Mouse (Mus musculus) midbrain, embryonic 11.5 days (tissue): ENCODE data around the gene Ing4. TPM values are rescaled to one million over a fixed set of nuclear protein-coding genes. Genes with fewer than 3 reads are reported as not detected.
"Not testable (repeated sequence)": the region's sequence is repeated elsewhere in the genome, so short reads cannot be mapped to it uniquely, and the experiment has no call there.

Experiments used
- ATAC-seq: fragments of 200-750 bp; cut with Nextera tagmentation; 2 replicates; pipeline ENCODE4 v1.8.0; 2017; ENCODE audit warnings: moderate TSS enrichment, moderate library complexity; ENCODE audit not compliant: low FRiP score
- DNase-seq: peaks from one replicate; pipeline ENCODE4 v3.0.0; 2015; ENCODE audit warnings: low spot score; ENCODE audit errors: missing footprints
- H3K27ac ChIP-seq: fragments of 300-500 bp; sonication (generic); 2 replicates; pipeline ENCODE4 v1.5.1; 2014; ENCODE audit warnings: low read depth, low read length
- H3K27me3 ChIP-seq: fragments of 300-500 bp; sonication (generic); 2 replicates; pipeline ENCODE4 v1.6.1; 2014; ENCODE audit warnings: mild to moderate bottlenecking, low read length, moderate library complexity, mixed read lengths; ENCODE audit not compliant: control insufficient read depth, insufficient read depth
- H3K36me3 ChIP-seq: fragments of 300-500 bp; sonication (generic); 2 replicates; pipeline ENCODE4 v1.6.1; 2014; ENCODE audit warnings: mild to moderate bottlenecking, low read length, moderate library complexity, mixed read lengths; ENCODE audit not compliant: control insufficient read depth, insufficient read depth
- H3K4me1 ChIP-seq: fragments of 300-500 bp; sonication (generic); 2 replicates; pipeline ENCODE4 v1.6.1; 2014; ENCODE audit warnings: low read length; ENCODE audit not compliant: control insufficient read depth, insufficient read depth
- H3K4me2 ChIP-seq: fragments of 300-500 bp; sonication (generic); 2 replicates; pipeline ENCODE4 v1.6.1; 2014; ENCODE audit warnings: mild to moderate bottlenecking, moderate library complexity
- H3K4me3 ChIP-seq: fragments of 300-500 bp; sonication (generic); 2 replicates; pipeline ENCODE4 v1.5.1; 2014; ENCODE audit warnings: low read depth, low read length
- H3K9ac ChIP-seq: fragments of 300-500 bp; sonication (generic); 2 replicates; pipeline ENCODE4 v1.6.1; 2014; ENCODE audit warnings: low read length
- H3K9me3 ChIP-seq: fragments of 300-500 bp; sonication (generic); 2 replicates; pipeline ENCODE4 v1.6.1; 2016; ENCODE audit warnings: low read length; ENCODE audit not compliant: control insufficient read depth
- WGBS: fragments of 180-500 bp; shearing (Covaris S2); extraction: QIAGEN DNeasy Blood & Tissue Kit; methylation state at CpG from one replicate; pipeline ENCODE4 v1.1.7; 2014; 5-methylcytosine and 5-hydroxymethylcytosine counted together
- polyA plus RNA-seq: library from polyadenylated mRNA; unstranded; fragments of >200 nt; fragmentation: Nextera tagmentation; extraction: Ambion mirVana; gene quantifications from 2 replicates; pipeline ENCODE4 v1.2.1, GENCODE M21; 2014

Ing4 gene
- polyA plus RNA-seq, 1 experiment from 2014 or later = 146 TPM

DNA sequence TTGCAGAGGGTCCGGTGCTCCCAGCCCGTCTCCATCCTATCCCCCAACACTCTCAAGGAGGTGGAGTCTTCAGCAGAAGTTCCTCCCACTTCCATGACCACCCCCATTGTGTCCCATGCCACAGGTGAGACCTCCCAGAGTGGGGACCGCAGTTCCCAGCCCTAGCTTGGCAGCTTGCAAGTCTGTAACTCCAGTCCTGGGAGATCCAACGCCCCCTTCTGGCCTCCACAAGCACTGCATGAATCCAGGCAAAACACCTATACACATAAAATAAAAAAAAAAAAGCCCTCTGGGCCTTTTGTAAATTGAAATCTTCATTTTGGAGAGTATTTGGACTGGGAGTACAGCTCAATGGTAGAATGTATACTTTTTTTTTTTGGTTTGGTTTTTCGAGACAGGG, 11.7 kb downstream of the Ing4 start:
- DNase-seq = no peak

DNA sequence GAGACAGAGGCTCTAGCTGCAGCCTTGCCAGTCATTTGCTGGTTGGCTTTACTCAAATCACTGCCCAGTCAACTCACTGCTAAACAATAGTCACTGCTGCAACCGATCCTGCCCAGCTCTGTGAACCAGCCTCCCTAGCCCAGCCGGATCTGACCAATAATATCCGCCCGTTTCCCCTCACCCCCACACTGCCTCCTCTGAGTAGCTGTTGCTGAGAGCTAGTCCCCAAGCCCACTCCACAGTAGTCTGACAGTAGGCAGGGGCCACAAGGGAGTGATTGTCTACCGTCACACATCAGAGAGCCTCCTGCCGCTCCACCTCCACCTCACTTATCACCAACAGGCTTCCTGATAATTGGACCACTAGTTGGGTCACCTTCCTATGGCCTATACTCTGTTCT, 21.9 kb downstream of the Ing4 start:
- no peak overlapping the region for H3K9ac ChIP-seq
- no peak overlapping the region for H3K4me2 ChIP-seq
- no peaks in the 10 kb centered on the region for H3K9me3 ChIP-seq
- no peak overlapping the region for H3K27ac ChIP-seq
- H3K4me1 ChIP-seq = no peaks in the 10 kb centered on the region; the same call in 1 of the 2 replicates
- DNase-seq (no peak), ATAC-seq (no peak)
- WGBS = 54% methylated on average over 6 of the region's 6 CpGs
- H3K27me3 ChIP-seq = no peaks in the 10 kb centered on the region
- H3K4me3 ChIP-seq = no peak overlapping the region
- no peaks in the 10 kb centered on the region for H3K36me3 ChIP-seq

More for the DNA sequence above, 11.7 kb downstream of the Ing4 start:
- WGBS = 59% methylated on average over 5 of the region's 5 CpGs
- H3K4me1 ChIP-seq = no peaks in the 10 kb centered on the region
- no peak overlapping the region for H3K9ac ChIP-seq
- H3K4me3 ChIP-seq = no peak overlapping the region
- H3K36me3 ChIP-seq = peaks cover 19% of the 10 kb centered on the region
- ATAC-seq = no peak
- no peaks in the 10 kb centered on the region for H3K9me3 ChIP-seq
- H3K27ac ChIP-seq = no peak overlapping the region
- H3K4me2 ChIP-seq = no peak overlapping the region
- H3K27me3 ChIP-seq = no peaks in the 10 kb centered on the region

DNA sequence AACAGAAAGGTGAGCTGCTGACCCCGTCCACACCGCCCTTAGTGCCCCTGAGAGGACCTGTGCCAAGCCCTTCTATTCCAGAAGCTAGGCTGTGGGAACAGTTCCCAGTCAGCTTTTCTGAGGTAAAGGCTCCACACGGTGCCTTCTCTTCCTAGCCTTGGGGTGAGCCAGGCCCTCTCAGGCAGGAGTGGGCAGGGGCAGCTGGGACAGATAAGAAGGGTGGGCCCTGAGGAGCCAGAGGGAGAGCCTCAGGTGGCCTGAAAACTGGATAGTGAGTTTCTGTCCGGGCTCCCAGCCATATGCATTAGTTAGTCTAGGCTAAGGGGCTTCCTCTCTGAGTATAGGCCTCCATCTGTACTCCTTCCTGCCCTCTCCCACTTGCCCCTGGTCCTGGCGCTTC, 23.0 kb downstream of the Ing4 start:
- Histone ChIP-seq H3K27me3 (no peaks in the 10 kb centered on the region), H3K4me2 (no peak overlapping the region), H3K9ac (no peak overlapping the region), H3K36me3 (no peaks in the 10 kb centered on the region), H3K9me3 (no peaks in the 10 kb centered on the region), H3K27ac (no peak overlapping the region), H3K4me3 (no peak overlapping the region), H3K4me1 (no peaks in the 10 kb centered on the region; the same call in 1 of the 2 replicates)
- ATAC-seq (no peak), DNase-seq (no peak)
- WGBS = 86% methylated on average over 5 of the region's 5 CpGs

DNA sequence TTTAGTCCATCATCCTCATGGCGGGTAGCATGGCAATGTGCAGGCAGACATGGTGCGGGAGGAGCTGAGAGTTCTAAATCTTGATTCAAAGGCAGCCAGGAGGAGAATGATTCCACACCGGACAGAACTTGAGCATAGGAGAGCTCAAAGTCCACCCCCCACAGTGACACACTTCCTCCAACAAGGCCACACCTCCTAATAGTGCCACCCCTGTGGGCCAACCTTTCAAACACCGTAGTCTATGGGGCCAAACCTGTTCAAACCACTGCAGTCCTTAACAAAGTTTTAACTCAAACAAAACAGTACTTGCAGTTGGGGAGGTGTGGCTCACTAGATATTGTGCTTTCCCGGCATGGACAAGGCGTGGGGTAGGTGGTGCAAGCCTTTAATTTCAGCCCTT, 24.3 kb downstream of the Ing4 start:
- Histone ChIP-seq H3K27me3 (no peaks in the 10 kb centered on the region), H3K4me3 (no peak overlapping the region), H3K4me2 (no peak overlapping the region), H3K9ac (no peak overlapping the region), H3K27ac (no peak overlapping the region), H3K4me1 (no peaks in the 10 kb centered on the region; the same call in 1 of the 2 replicates), H3K9me3 (no peaks in the 10 kb centered on the region), H3K36me3 (no peaks in the 10 kb centered on the region)
- WGBS = 91% methylated on average over 6 of the region's 6 CpGs
- no peak for ATAC-seq
- no peak for DNase-seq

DNA sequence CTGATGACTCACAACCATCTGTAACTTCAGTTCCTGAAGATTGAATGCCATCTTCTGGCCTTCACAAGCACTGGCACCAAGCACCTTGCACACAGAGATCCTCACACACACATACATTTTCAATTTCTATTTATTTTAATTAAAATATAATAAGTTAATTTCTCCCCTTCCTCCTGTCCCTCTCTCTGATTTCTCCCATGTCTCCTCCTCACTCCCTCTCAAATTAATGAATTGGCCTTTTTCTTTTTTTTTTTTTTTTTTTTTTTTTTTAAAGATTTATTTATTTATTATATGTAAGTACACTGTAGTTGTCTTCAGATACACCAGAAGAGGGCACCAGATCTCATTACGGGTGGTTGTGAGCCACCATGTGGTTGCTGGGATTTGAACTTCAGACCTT, 25.7 kb downstream of the Ing4 start:
- not testable (repeated sequence) for H3K4me2 ChIP-seq, H3K27me3 ChIP-seq, H3K9me3 ChIP-seq, H3K36me3 ChIP-seq, H3K9ac ChIP-seq, H3K4me3 ChIP-seq, H3K4me1 ChIP-seq, H3K27ac ChIP-seq, ATAC-seq
- WGBS = no CpG with 5 or more reads among the region's 1 CpGs
- DNase-seq = peak; percentile 77

DNA sequence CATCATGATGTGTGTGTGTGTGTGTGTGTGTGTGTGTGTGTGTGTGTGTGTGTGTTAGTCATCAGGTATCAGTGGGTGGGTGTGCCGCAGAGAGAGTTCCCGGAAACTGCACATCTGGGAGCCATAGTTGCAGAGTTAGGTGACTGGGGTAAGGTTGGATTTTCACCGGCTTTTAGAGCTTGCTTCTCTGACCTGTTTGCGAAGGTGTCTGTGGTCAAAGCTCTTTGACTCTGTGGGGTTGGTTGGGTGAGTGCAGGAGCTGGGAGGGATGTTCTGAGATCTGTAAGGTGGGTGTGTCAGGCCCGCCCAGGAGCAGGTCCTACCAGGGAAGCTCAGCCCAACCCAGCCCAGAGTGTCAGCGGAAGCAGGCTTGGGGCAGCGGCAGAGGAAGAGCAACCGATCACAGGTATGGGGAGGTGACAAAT, 28.0 kb downstream of the Ing4 start, which contains the start of gene Lpar5:
Gene Lpar5, plus strand, starts transcription at position 350 of the 425 bp plus-strand sequence.
- Histone ChIP-seq H3K4me1 (no peaks in the 10 kb centered on the region), H3K27ac (no peak within 1 kb of the TSS), H3K36me3 (no peaks in the 10 kb centered on the region), H3K4me2 (no peak within 1 kb of the TSS), H3K9ac (no peak within 1 kb of the TSS), H3K9me3 (no peaks in the 10 kb centered on the region), H3K4me3 (no peak within 1 kb of the TSS), H3K27me3 (no peaks in the 10 kb centered on the region)
- DNase-seq = no peak
- 53% methylated on average over 8 of the region's 8 CpGs for WGBS
- ATAC-seq = no peak

DNA sequence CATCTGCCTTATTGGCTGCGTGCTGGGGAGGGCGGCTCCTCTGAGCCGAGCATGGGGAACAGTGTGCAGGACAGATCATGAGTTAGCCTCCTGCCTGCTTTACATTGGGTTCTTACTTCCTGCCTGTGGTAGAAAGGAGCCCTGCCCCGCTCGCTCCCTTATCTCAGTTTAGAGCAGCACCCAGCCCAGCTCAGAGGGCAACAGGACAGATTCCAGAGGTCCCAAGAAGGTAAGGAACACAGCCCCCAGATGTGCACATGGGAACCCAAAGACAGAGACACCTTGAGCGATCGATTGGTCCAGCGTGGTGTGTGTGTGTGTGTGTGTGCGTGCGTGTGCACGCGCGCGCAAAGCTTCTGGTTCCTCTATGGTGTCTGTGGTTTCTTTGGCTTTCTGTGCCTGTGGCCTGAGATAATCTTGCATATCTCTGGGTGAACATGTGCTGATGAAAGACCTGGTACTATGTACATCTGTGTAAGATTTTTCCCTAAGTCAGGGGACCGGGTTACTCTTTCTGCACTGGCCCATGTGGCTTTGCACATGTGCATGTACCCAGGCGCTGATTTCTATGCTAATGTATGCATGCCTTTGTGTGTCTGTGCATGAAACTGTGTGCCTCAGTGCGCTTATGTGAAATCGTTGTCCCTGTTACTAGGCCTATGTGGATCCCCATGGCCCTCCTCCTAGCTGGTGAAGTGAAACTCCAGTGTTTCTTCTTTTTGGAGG, 31.8 kb downstream of the Ing4 start:
- H3K27ac ChIP-seq = no peak overlapping the region
- H3K9ac ChIP-seq = no peak overlapping the region
- H3K36me3 ChIP-seq = no peaks in the 10 kb centered on the region
- no peak overlapping the region for H3K4me2 ChIP-seq
- no peak overlapping the region for H3K4me3 ChIP-seq
- ATAC-seq (peak; percentile 64; the same call in 1 of the 2 replicates), DNase-seq (no peak)
- no peaks in the 10 kb centered on the region for H3K27me3 ChIP-seq
- WGBS = 86% methylated on average over 18 of the region's 18 CpGs
- H3K9me3 ChIP-seq = no peaks in the 10 kb centered on the region
- H3K4me1 ChIP-seq = no peaks in the 10 kb centered on the region

DNA sequence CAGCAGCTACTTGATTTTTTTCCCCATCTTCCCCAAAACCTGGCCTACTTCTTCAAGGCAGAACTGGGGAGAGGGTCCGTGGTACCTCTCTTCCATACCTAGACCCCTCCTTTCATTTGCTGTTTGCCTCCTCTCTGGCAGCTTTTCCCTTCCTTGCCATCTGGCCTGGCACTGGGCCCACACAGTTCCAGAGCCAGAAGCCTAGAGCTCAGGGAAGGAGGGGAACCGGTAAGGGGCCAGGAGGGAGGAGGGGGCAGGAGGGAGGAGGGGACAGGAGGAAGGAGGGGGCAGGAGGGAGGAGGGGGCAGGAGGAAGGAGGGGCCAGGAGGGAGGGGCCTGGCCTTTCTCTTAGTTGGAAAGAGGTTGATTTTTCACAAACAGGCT, 32.3 kb downstream of the Ing4 start:
- ATAC-seq (peak; percentile 64), DNase-seq (no peak)
- no peaks in the 10 kb centered on the region for H3K9me3 ChIP-seq
- no peak overlapping the region for H3K4me3 ChIP-seq
- H3K27me3 ChIP-seq = no peaks in the 10 kb centered on the region
- H3K9ac ChIP-seq = no peak overlapping the region
- no peaks in the 10 kb centered on the region for H3K36me3 ChIP-seq
- H3K27ac ChIP-seq = no peak overlapping the region
- no peaks in the 10 kb centered on the region for H3K4me1 ChIP-seq
- WGBS = 21% methylated on average over 2 of the region's 2 CpGs
- no peak overlapping the region for H3K4me2 ChIP-seq

DNA sequence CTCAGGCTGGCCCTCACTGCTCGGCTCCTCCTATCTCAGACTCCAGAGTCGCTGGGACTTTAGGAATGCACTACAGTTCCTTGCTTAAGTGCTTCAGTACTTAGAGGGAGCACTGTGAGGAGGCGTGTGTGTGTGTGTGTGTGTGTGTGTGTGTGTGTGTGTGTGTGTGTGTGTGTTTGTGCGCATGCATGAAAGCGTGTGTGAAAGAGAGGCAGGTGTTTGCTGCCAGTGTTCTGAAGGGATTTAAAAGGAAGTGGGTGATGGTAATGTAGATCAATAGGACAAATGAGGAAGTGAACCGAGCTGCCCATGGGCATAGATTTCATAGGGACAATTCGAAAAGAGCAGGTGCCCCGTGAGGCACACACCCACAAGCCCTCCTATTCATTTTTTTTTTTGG, 34.3 kb downstream of the Ing4 start:
- Histone ChIP-seq H3K4me3 (no peak overlapping the region), H3K9ac (no peak overlapping the region), H3K9me3 (no peaks in the 10 kb centered on the region), H3K36me3 (no peaks in the 10 kb centered on the region), H3K4me1 (no peaks in the 10 kb centered on the region), H3K4me2 (no peak overlapping the region), H3K27ac (no peak overlapping the region), H3K27me3 (no peaks in the 10 kb centered on the region)
- DNase-seq = no peak
- 69% methylated on average over 8 of the region's 8 CpGs for WGBS
- no peak for ATAC-seq
